Mouse (Mus musculus): Measurements from ENCODE around the gene Gdi2. TPM values are rescaled to one million over a fixed set of nuclear protein-coding genes. Genes with fewer than 3 reads are reported as not detected.

Gdi2 gene
- 743 TPM for polyA plus RNA-seq (2014; fragmentation: Illumina TruSeq; extraction: RNeasy Lipid Tissue Mini Kit (QIAGEN cat#74804); ENCODE audit: low read depth, low replicate concordance)

DNA sequence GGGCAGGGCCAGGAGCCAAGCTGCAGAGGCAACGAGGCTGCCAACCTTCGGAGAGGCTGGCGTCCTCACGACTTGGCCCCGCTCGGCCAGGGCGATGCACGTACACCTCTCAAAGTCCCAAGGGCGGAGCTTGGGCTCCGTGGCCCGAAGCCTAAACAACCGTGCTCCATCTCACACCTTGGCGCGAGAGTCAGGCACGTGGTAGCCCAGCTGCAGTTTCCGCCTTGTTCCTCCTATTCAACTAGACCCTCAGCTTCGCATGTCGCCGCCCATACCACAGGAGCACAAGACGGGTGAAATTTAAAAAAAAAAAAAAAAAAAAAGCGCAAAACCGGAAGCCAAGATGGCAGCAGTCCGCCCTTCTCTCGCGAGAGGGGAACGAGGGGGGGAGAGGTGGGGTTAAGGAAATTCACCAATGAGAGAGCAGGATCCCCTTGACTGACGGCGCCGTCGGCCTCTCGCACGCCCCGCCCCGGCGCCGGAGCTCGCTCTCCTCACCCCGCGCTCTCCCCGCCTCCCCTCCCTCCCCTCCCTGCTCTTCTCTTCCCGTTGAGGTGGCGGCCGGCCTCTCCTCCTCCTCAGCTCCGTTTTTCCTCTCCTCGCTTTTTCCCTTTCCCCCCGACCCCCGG, at the start of gene Gdi2:
Gene Gdi2, plus strand, starts transcription at position 470 of the 629 bp plus-strand sequence.

DNA sequence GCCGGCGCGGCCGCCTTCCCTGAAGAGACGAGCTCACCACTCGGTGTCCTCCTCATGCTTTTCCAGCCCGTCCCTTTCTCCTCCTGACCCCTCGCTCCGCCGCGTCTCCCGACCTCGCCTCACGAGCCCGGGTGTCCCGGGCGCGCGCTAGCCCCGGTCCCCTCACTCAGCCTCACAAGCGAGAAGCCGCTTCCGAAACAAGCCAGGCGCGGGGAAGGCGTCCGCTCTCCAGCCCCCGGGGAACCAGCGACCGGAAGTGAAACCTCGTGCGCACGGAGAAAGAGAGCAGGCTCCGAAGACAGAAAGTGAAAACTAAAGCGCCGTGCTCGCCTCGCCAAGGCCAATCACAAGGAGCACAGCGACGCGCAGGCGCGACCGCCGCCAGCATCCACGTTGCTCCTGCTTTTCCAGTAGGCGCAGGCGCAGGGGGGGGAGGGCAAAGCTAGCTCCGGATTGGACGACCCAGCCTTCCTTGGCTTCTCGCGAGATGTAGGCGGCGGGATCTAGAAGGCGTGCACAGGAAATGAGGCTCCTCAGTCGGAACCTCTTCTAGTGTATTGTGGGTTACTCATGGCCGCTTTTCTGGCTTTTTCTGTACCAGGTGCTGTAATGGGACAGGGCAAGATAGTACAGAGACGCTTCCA, 73.1 kb downstream of the Gdi2 start, which contains the start of gene Fam208b:
Gene Fam208b, minus strand, starts transcription at position 314 of the 644 bp plus-strand sequence.

Other genes starting within 250 kb of the Gdi2 start
- gene Fam208b, start 73.0 kb downstream of the Gdi2 start, polyA plus RNA-seq (2014; fragmentation: Illumina TruSeq; extraction: RNeasy Lipid Tissue Mini Kit (QIAGEN cat#74804); ENCODE audit: low read depth, low replicate concordance), result 16.2 TPM
- gene Asb13, start 96.0 kb downstream of the Gdi2 start, polyA plus RNA-seq (2014; fragmentation: Illumina TruSeq; extraction: RNeasy Lipid Tissue Mini Kit (QIAGEN cat#74804); ENCODE audit: low read depth, low replicate concordance), result 32.2 TPM